Mouse (Mus musculus) kidney, adult 2 months (tissue): Measurements from ENCODE around the gene Gm49322. TPM values are rescaled to one million over a fixed set of nuclear protein-coding genes. Genes with fewer than 3 reads are reported as not detected.
"Not testable (repeated sequence)": the region's sequence is repeated elsewhere in the genome, so short reads cannot be mapped to it uniquely, and the experiment has no call there.

Experiments
- DNase-seq: peaks from one replicate; pipeline ENCODE4 v3.0.0; 2021
- H3K27ac ChIP-seq: fragments of 200-500 bp; 2 replicates; pipeline ENCODE4 v1.5.1; 2012; ENCODE audit warnings: low read depth, low read length, control low read depth, inconsistent platforms; ENCODE audit not compliant: insufficient read depth
- H3K27me3 ChIP-seq: fragments of 200-500 bp; replicated peaks from 2 replicates; pipeline ENCODE4 v1.6.1; 2012; ENCODE audit warnings: mild to moderate bottlenecking, moderate library complexity, low read length, inconsistent platforms; ENCODE audit not compliant: control insufficient read depth, insufficient read depth
- H3K36me3 ChIP-seq: fragments of 200-500 bp; 2 replicates; pipeline ENCODE4 v1.6.1; 2012; ENCODE audit warnings: mild to moderate bottlenecking, moderate library complexity, low read length, inconsistent platforms; ENCODE audit not compliant: control insufficient read depth, insufficient read depth
- H3K4me1 ChIP-seq: fragments of 200-500 bp; 2 replicates; pipeline ENCODE4 v1.6.1; 2011; ENCODE audit warnings: low read length; ENCODE audit not compliant: control insufficient read depth, insufficient read depth
- H3K4me3 ChIP-seq: fragments of 200-500 bp; 2 replicates; pipeline ENCODE4 v1.5.1; 2011; ENCODE audit warnings: mild to moderate bottlenecking, low read depth, low read length, control low read depth; ENCODE audit not compliant: insufficient read depth
- CTCF ChIP-seq: fragments of 200-500 bp; conservative IDR thresholded peaks from 2 replicates; pipeline ENCODE4 v1.5.1; 2011; ENCODE audit warnings: low read depth, mild to moderate bottlenecking, control low read depth, low read length, moderate library complexity, mixed read lengths; ENCODE audit not compliant: insufficient read depth, insufficient read length
- POLR2A ChIP-seq: fragments of 200-500 bp; IDR thresholded peaks from one replicate; pipeline ENCODE4 v1.6.1; 2011; ENCODE audit warnings: low read depth, low read length, control low read depth
- WGBS: fragments of 180-500 bp; shearing (Covaris S2); methylation state at CpG from one replicate; pipeline ENCODE4 v1.1.7; 2018; 5-methylcytosine and 5-hydroxymethylcytosine counted together
- polyA plus RNA-seq: library from polyadenylated mRNA; depleted of rRNA; stranded (reverse); fragments of >200 nt; gene quantifications from 2 replicates; pipeline ENCODE4 v1.2.3, GENCODE M21; 2012

Gm49322 gene
- polyA plus RNA-seq, 1 experiment = 0.91 TPM

DNA sequence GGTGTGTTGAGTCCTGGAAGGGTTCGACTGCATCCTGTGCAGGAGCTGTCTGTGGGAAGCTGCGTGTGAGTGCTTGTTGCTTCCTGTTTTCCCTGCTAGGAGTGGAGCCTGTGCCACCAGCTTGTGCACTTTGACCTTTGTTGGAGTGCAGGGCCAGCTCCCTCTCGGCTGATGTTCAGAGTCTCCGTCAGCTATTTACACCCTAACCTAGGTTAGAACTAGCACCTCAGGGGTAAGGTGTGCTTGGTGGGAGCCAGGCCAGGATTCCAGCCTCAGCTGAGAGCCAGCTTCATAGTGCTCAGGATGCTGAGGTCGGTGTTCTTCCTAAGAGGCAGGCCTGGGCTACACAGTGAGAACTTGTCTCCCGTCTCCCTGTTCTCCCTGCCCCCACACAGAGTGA lies 29.5 kb downstream of the Gm49322 start:
- TF ChIP-seq POLR2A = no peak
- TF ChIP-seq CTCF = no peak
- Histone ChIP-seq H3K27me3 (no peaks in the 10 kb centered on the region), H3K27ac (no peak overlapping the region), H3K4me3 (no peak overlapping the region), H3K4me1 (no peaks in the 10 kb centered on the region), H3K36me3 (peaks cover 3% of the 10 kb centered on the region)
- 34% methylated on average over 6 of the region's 6 CpGs for WGBS
- DNase-seq = peak; percentile 82

- WGBS = 85% methylated on average over 10 of the region's 10 CpGs
- H3K4me1 ChIP-seq = no peaks in the 10 kb centered on the region
- H3K27ac ChIP-seq = no peak overlapping the region
- H3K36me3 ChIP-seq = peaks cover 2% of the 10 kb centered on the region
- no peak overlapping the region for H3K4me3 ChIP-seq
- no peak for DNase-seq
- H3K27me3 ChIP-seq = no peaks in the 10 kb centered on the region
- TF ChIP-seq POLR2A (no peak), CTCF (no peak)
Observed at GRCm38 (mm10) chr10:80646936-80647335, 41.1 kb downstream of the Gm49322 start.

DNA sequence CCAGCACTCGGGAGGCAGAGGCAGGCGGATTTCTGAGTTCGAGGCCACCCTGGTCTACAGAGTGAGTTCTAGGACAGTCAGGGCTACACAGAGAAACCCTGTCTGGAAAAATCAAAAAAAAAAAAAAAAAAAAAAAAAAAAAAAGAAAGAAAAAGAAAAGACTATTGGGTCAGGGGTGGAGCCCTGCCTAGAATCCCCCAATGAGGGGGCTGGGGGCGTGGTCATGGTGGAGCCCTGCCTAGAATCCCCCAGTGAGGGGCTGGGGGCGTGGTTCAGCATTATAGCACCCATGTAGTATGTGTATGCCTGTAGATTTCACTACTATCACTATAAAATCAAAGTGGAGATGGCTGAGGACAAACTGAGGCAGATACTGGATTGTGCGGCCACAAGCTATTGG lies 44.1 kb downstream of the Gm49322 start:
- H3K4me3 ChIP-seq, H3K27ac ChIP-seq, DNase-seq, H3K27me3 ChIP-seq, H3K36me3 ChIP-seq, H3K4me1 ChIP-seq: not testable (repeated sequence)
- WGBS = 93% methylated on average over 6 of the region's 6 CpGs

DNA sequence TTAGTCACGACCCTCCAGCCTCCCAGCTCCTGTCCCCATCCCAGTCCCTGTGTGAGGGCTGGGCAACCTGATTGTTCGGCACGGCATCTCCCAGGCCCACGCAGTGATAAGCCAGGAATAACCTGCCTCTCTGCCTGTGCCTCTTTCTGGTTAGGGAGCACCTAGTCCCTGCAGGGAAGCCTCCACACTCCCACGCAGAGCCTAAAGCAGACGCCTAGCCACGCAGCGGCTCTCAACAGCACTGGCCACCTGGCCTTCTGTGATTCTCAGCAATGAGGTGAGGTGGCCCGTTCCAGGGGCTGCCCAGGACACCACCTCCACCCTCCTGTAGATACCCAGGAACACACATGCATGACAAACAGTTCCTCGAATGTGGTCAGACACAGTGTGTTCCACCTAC lies 44.6 kb downstream of the Gm49322 start:
- WGBS = 86% methylated on average over 10 of the region's 10 CpGs
- no peak overlapping the region for H3K27ac ChIP-seq
- H3K36me3 ChIP-seq = no peaks in the 10 kb centered on the region
- H3K4me1 ChIP-seq = peaks cover 14% of the 10 kb centered on the region
- TF ChIP-seq CTCF (no peak), POLR2A (no peak)
- no peak overlapping the region for H3K4me3 ChIP-seq
- H3K27me3 ChIP-seq = no peaks in the 10 kb centered on the region
- DNase-seq = no peak

- TF ChIP-seq POLR2A (no peak), CTCF (no peak)
- H3K36me3 ChIP-seq = no peaks in the 10 kb centered on the region
- no peak overlapping the region for H3K27ac ChIP-seq
- no peaks in the 10 kb centered on the region for H3K27me3 ChIP-seq
- H3K4me3 ChIP-seq = no peak overlapping the region
- H3K4me1 ChIP-seq = peaks cover 26% of the 10 kb centered on the region
- no peak for DNase-seq
- WGBS = 75% methylated on average over 6 of the region's 6 CpGs
Observed at GRCm38 (mm10) chr10:80653156-80653720, 47.4 kb downstream of the Gm49322 start.

DNA sequence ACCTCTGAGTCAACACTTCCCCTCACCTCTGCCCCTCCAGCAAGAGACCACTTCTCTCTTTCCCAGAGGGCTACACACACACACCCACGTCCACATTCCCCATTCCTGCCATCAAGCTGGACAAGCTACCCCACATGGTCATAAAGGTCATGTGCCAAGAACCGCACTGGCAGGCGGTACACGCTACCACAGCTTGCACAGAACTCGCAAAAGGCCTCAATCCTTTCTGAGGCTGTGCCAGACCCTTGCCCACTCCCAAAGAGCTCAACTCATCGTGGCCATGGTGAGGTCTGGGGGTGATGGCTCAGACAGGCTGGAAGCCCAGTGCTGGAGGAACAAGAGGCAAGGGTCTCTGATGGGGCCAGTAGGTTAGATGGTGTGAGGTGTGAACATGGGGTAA lies 49.0 kb downstream of the Gm49322 start:
- Histone ChIP-seq H3K36me3 (no peaks in the 10 kb centered on the region), H3K4me1 (peaks cover 35% of the 10 kb centered on the region), H3K27ac (no peak overlapping the region), H3K27me3 (no peaks in the 10 kb centered on the region), H3K4me3 (no peak overlapping the region)
- no peak for TF ChIP-seq CTCF
- TF ChIP-seq POLR2A = no peak
- DNase-seq = no peak
- 47% methylated on average over 6 of the region's 6 CpGs for whole genome bisulfite sequencing

DNA sequence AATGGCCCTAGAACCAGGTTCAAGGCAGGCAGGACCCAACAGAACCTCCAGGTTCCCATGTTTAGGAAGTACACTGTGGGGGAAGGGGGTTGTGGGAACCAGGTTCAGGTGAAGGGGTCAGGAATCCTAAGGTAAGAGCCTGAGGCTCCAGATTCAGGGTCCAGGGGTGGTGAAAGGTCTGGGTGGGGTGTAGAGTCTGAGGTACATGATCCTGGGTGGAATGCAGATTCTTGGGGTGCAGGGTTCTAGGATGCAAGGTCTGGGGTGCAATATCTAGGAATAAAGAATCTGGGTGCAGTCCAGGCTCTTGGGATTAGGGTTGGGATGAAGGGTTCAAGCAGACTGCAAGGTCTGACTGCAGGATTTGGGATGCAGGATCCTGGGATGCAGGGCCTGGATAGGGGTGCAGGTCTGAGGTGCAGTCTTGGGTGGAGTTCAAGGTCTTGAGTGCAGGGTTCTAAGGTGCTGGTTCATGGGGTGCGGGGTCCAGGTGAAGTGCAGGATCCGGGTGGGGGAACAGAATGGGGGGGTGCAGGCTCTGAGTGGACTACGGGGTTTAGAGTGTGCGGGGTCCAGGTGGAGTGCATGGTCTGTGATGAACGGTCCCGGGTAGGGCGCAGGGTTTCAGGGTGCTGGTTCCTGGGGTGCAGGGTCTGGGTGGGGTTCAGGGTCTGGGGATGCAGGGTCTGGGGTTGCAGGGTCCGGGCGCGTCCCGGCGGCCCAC lies 49.7 kb downstream of the Gm49322 start:
- 3% methylated on average over 12 of the region's 12 CpGs for WGBS
- H3K27ac ChIP-seq = no peak overlapping the region
- H3K36me3 ChIP-seq = no peaks in the 10 kb centered on the region
- TF ChIP-seq CTCF = no peak
- TF ChIP-seq POLR2A = no peak
- no peaks in the 10 kb centered on the region for H3K27me3 ChIP-seq
- H3K4me3 ChIP-seq = peak overlapping the region; percentile 88
- DNase-seq = no peak
- peaks cover 35% of the 10 kb centered on the region for H3K4me1 ChIP-seq
